Mouse (Mus musculus): ENCODE data around the gene Kcnip1. TPM values are rescaled to one million over a fixed set of nuclear protein-coding genes. Genes with fewer than 3 reads are reported as not detected.

Gene Kcnip1
- polyA plus RNA-seq (2015; fragmentation: Nextera tagmentation; extraction: Ambion mirVana), result 0.16 and 0.51 TPM in 2 replicates

DNA sequence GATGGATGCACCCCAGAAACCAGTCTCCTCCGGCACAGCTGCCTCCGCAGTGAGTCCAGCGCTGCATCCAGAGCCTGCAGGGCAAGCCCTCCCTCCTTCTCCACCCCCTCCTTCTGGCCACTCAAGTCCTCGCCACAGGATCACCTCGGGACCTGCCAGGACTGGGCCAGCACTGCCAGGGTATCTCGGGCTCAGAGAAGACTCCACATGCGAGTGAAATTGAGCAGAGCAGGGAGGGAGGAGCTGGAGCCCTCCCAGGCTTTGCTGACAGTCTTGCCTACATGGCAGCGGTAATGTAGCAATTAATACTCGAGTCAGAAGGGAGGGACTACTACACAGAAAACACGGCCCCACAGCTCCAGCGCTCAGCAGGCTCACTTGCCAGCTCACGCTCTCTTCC, at the start of gene Kcnip1:
Kcnip1 (minus strand) TSS at position 215 of the 400 bp plus-strand sequence.
- H3K9ac ChIP-seq, result no peak within 1 kb of the TSS
- no peak within 1 kb of the TSS for H3K27ac ChIP-seq (replicated peaks)
- H3K4me3 ChIP-seq (replicated peaks), result no peak within 1 kb of the TSS
- 28% methylated on average over 12 of the region's 12 CpGs for WGBS (ENCODE audit: insufficient replicate concordance)
- H3K36me3 ChIP-seq (replicated peaks), result no peaks in the 10 kb centered on the region
- H3K9me3 ChIP-seq (replicated peaks), result no peaks in the 10 kb centered on the region
- ATAC-seq (ENCODE audit: insufficient read depth), result no peak
- H3K4me2 ChIP-seq, result no peak within 1 kb of the TSS
- 0 out of 2 replicates have a peak, but pooled peaks cover 7% of the 10 kb centered on the region for H3K4me1 ChIP-seq (replicated peaks)
- no peaks in the 10 kb centered on the region; the same call in none of the 2 replicates for H3K27me3 ChIP-seq

DNA sequence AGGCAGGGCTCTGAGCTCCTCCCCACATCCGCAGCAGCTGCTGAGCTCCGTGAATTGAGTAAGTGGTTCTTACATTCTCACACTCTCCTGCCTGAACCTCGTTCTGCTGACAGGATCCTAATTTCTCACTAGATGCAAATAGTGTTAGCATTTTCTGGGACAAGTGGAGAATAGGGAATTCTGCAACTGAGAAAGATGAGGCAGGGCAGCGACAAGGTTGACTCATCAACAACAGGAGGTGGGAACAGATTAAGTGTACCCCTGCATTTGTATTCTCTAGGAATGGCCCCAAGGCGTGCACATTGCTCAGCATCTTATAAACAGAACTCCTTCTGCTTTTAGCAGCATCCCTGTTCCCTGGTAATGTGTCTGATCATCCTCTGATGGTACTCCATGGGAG, 47.1 kb upstream of the Kcnip1 start:
- 75% methylated on average over 5 of the region's 5 CpGs for WGBS (ENCODE audit: insufficient replicate concordance)

DNA sequence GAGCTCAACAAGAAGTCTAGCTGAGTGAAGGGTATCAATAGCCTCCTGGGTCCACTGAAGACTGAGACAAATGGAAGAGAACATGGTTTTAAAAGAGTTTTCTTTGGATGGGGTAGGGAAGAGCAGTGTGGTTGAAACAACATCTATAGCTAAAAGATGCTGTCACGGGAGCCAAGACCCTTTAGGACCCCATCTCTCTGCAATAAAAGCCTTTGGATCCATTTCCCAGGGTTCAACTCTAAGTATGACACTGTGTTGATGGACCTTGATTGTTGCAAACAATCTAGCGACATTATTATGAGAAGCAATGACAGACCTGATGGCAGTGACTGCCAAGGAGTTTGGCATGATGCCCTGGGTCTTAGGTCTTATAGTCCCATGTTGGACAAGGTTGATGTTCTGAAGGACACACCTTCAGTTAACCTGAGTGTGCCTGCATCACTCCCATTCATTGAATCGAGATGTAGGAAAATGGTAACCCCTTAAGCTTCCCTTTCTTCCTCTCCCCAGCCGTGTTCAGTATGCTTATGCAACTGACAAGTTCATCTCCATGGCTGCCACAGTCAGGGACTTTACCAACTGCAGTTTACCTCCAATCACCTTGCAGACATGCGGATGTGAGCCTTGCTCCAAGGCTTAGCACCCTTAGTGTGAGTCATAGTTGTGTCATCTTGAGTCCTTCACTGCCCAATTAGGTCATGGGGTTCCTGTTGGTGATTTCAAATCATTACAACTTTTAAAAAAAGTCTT, 43.1 kb upstream of the Kcnip1 start:
- no peak for ATAC-seq (ENCODE audit: insufficient read depth)
- Histone ChIP-seq H3K9me3 (replicated peaks) (no peaks in the 10 kb centered on the region), H3K4me2 (no peak overlapping the region), H3K9ac (no peak overlapping the region), H3K4me3 (replicated peaks) (no peak overlapping the region), H3K27ac (replicated peaks) (no peak overlapping the region), H3K36me3 (replicated peaks) (no peaks in the 10 kb centered on the region), H3K27me3 (no peaks in the 10 kb centered on the region), H3K4me1 (replicated peaks) (peaks cover 12% of the 10 kb centered on the region; the same call in 1 of the 2 replicates)
- 64% methylated on average over 5 of the region's 5 CpGs for WGBS (ENCODE audit: insufficient replicate concordance)

More for the DNA sequence above, 47.1 kb upstream of the Kcnip1 start:
- Histone ChIP-seq H3K36me3 (replicated peaks) (no peaks in the 10 kb centered on the region), H3K4me2 (no peak overlapping the region), H3K4me1 (replicated peaks) (no peaks in the 10 kb centered on the region), H3K4me3 (replicated peaks) (no peak overlapping the region), H3K9ac (no peak overlapping the region), H3K27me3 (no peaks in the 10 kb centered on the region), H3K27ac (replicated peaks) (no peak overlapping the region), H3K9me3 (replicated peaks) (no peaks in the 10 kb centered on the region)
- no peak for ATAC-seq (ENCODE audit: insufficient read depth)

DNA sequence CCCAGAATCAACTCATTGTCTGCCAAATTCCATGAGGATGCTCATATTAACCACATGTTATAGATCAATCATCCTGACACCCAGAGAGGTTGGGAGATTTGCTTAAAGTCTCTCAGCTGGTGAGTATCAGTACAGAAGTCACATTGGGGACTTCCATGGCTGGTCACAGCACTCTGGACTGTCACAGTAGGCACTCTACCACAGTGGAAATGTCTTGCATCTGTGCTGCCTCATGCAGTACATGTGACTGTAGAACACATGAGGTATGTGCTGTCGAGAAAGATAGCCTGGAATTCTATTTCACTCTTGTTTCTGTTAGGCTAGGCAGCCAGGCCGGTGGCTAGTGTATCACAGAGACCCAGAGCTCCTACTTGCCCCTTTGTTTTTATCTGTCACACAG, 41.8 kb upstream of the Kcnip1 start:
- no peaks in the 10 kb centered on the region for H3K27me3 ChIP-seq
- H3K36me3 ChIP-seq (replicated peaks), result no peaks in the 10 kb centered on the region
- ATAC-seq (ENCODE audit: insufficient read depth), result no peak
- 47% methylated on average over 2 of the region's 2 CpGs for WGBS (ENCODE audit: insufficient replicate concordance)
- H3K4me2 ChIP-seq, result no peak overlapping the region
- H3K4me1 ChIP-seq (replicated peaks), result peaks cover 13% of the 10 kb centered on the region; the same call in 1 of the 2 replicates
- no peak overlapping the region for H3K4me3 ChIP-seq (replicated peaks)
- H3K9me3 ChIP-seq (replicated peaks), result no peaks in the 10 kb centered on the region
- no peak overlapping the region for H3K9ac ChIP-seq
- no peak overlapping the region for H3K27ac ChIP-seq (replicated peaks)

DNA sequence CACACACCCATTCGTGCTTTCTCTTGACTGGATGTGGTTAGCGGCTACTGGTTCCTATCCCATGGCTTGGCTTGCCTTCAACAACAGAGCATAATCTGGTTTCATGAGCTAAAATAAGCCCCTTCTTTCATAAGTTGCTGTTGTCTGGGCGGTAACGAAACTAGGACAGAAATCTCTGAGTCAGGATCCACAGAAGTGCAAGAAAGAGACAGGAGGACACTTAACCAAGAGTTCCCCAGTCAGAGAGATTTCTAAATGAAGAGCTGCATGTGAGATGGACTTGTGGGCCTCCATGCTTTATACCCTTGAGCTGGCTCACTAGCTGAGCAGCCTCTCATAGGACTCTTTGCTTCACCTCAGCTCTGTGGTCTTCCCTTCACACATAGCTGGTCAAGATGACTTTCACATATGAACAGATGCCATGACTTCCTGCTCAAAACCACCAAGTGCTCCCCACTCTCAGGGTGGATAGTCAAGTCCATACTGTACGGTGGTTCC, 41.1 kb upstream of the Kcnip1 start:
- H3K4me1 ChIP-seq (replicated peaks), result peaks cover 13% of the 10 kb centered on the region; the same call in 1 of the 2 replicates
- 57% methylated on average over 5 of the region's 5 CpGs for WGBS (ENCODE audit: insufficient replicate concordance)
- no peak overlapping the region for H3K4me3 ChIP-seq (replicated peaks)
- H3K27ac ChIP-seq (replicated peaks), result no peak overlapping the region
- H3K9me3 ChIP-seq (replicated peaks), result no peaks in the 10 kb centered on the region
- H3K4me2 ChIP-seq, result no peak overlapping the region
- H3K36me3 ChIP-seq (replicated peaks), result no peaks in the 10 kb centered on the region
- no peaks in the 10 kb centered on the region for H3K27me3 ChIP-seq
- H3K9ac ChIP-seq, result no peak overlapping the region
- no peak for ATAC-seq (ENCODE audit: insufficient read depth)

DNA sequence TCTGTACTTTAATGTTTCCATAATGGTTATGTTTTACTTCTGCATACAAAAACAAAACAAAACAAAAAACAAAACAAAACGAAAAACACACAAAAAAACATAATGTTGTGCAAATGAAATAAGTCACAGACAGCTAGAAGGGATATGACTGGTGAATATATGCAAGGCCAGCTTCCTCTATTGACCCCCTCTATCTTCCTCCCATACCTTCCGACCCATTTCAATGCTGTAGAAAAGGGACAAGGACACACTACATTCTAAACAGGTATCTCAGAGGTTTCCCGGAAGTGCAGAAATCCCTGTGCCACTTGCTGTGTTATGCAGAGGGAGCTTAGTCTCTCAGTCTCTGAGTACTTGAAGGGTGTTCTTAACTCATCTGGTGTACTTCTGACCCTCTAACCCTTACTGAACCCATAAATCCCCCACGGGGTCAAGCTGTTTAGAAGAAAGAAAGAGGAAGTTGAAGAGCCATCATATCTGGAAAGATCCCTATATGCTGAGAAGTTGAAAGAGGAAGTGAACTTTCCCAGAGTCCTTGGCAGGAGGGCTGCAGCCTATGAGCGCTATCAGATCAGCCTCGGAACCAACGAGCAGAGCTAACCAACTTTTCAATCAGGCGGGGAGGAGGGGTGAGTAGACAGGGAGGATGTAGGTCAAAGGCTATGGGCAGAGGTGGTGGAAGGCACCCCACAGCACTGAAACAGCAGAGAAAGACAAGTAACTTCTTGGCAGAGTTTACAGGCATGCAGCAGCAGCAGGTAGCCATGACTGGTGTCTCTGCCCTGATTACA, 38.3 kb upstream of the Kcnip1 start:
- Histone ChIP-seq H3K4me3 (replicated peaks) (no peak overlapping the region), H3K4me2 (peak overlapping the region; percentile 44), H3K9me3 (replicated peaks) (no peaks in the 10 kb centered on the region), H3K4me1 (replicated peaks) (peaks cover 13% of the 10 kb centered on the region; the same call in 1 of the 2 replicates), H3K27ac (replicated peaks) (no peak overlapping the region), H3K9ac (no peak overlapping the region), H3K36me3 (replicated peaks) (no peaks in the 10 kb centered on the region), H3K27me3 (no peaks in the 10 kb centered on the region)
- 13% methylated on average over 8 of the region's 8 CpGs for WGBS (ENCODE audit: insufficient replicate concordance)
- peak; percentile 66 for ATAC-seq (ENCODE audit: insufficient read depth)

DNA sequence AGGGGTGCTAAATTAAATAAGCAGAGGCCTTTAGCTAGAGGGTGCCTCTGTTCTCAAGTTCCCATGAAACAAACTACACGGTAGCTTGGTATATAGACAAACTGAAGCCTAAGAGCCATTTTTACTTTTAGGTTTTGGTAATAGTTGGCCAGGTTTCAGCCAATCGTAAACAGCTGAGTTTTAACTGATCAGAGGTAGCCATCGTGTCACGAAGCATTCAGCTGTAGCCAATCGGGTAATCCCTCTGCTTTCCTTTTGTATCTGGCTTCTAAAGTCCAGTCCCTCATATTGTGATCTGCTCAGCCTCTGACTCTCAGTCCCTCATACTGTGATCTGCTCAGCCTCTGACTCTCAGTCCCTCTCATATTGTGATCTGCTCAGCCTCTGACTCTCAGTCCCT, 36.7 kb upstream of the Kcnip1 start:
- H3K4me1 ChIP-seq (replicated peaks), result peaks cover 13% of the 10 kb centered on the region; the same call in 1 of the 2 replicates
- H3K4me2 ChIP-seq, result no peak overlapping the region
- H3K9me3 ChIP-seq (replicated peaks), result no peaks in the 10 kb centered on the region
- H3K4me3 ChIP-seq (replicated peaks), result no peak overlapping the region
- WGBS (ENCODE audit: insufficient replicate concordance), result 57% methylated on average over 5 of the region's 5 CpGs
- ATAC-seq (ENCODE audit: insufficient read depth), result no peak
- no peak overlapping the region for H3K9ac ChIP-seq
- no peaks in the 10 kb centered on the region for H3K27me3 ChIP-seq
- H3K27ac ChIP-seq (replicated peaks), result no peak overlapping the region
- no peaks in the 10 kb centered on the region for H3K36me3 ChIP-seq (replicated peaks)

DNA sequence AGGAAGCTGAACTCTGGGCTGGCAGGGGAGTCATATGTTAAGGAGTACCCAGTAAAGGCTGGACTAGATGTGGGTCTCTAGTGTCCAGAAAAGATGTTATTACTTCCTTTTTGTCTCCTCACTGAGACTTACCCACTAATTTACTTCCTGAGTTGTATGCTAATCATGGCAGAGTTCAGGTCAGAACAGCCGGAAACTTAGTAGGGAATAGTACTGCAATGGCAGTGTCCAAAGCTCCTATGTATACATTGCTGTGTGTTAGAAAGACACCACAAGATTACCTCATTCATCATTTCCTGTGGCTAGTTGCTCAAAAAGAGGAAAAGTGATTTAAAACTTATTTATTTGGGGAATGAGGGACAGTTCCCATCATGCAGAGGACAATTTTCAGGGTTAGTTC, 32.1 kb upstream of the Kcnip1 start:
- Histone ChIP-seq H3K4me2 (no peak overlapping the region), H3K4me1 (replicated peaks) (no peaks in the 10 kb centered on the region), H3K27ac (replicated peaks) (no peak overlapping the region), H3K9ac (no peak overlapping the region), H3K4me3 (replicated peaks) (no peak overlapping the region), H3K9me3 (replicated peaks) (no peaks in the 10 kb centered on the region), H3K27me3 (no peaks in the 10 kb centered on the region), H3K36me3 (replicated peaks) (no peaks in the 10 kb centered on the region)
- ATAC-seq (ENCODE audit: insufficient read depth), result no peak
- 64% methylated on average over 1 of the region's 1 CpGs for WGBS (ENCODE audit: insufficient replicate concordance)

DNA sequence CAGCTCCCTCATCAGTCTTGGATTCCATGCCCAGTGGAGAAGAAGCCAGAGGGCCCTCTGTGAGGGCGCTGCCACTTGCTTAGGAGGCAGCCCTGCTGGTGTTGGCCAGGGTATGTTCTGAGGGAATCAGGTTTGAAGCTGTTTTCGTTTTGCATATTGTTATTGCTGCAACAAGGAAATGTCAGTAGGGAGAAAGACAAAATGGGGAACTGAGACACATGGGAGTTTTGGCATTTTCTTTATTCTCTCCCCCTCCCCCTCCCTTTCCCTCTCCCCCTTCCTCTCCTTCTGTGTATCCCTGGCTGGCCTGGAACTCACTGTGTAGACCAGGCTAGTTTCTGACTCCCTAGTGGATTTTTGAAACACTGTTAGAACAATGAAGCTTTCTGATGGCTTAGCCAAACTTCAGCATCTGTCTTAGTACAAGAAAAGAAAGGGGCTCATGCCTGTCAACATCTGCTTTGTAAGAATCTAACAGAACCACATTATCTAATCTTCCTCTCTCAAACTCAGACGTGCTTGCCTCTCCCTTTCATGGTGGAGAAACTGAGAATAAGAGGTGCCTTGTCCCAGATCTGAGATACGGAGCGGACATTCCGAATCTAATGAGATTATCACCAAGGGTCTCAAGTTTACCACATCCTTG, 19.2 kb upstream of the Kcnip1 start:
- Histone ChIP-seq H3K9ac (no peak overlapping the region), H3K4me2 (no peak overlapping the region), H3K4me3 (replicated peaks) (no peak overlapping the region), H3K27ac (replicated peaks) (no peak overlapping the region), H3K27me3 (no peaks in the 10 kb centered on the region), H3K4me1 (replicated peaks) (peaks cover 14% of the 10 kb centered on the region), H3K9me3 (replicated peaks) (no peaks in the 10 kb centered on the region), H3K36me3 (replicated peaks) (no peaks in the 10 kb centered on the region)
- WGBS (ENCODE audit: insufficient replicate concordance), result 44% methylated on average over 6 of the region's 6 CpGs
- ATAC-seq (ENCODE audit: insufficient read depth), result no peak

DNA sequence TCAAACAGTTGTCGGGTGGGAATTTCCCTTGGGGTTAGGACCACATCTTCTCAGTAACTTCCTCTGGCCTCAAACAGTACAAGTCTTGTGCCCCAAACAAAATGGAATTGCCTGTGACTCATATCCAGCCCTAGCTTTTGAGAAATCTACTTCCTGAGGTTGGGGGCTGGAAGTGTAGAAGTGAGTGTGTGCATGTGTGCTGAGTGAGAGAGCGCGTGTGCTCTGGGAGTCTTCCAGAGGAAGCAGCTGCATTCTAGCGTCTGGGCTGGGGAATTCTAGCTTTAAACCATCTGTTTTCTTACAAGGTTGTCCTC, 17.9 kb upstream of the Kcnip1 start:
- 48% methylated on average over 4 of the region's 4 CpGs for WGBS (ENCODE audit: insufficient replicate concordance)

More for the DNA sequence above, 17.9 kb upstream of the Kcnip1 start:
- H3K4me1 ChIP-seq (replicated peaks), result peaks cover 14% of the 10 kb centered on the region
- no peaks in the 10 kb centered on the region for H3K9me3 ChIP-seq (replicated peaks)
- peak overlapping the region; percentile 42; the same call in 1 of the 2 replicates for H3K27ac ChIP-seq (replicated peaks)
- H3K36me3 ChIP-seq (replicated peaks), result no peaks in the 10 kb centered on the region
- no peak overlapping the region for H3K4me2 ChIP-seq
- H3K4me3 ChIP-seq (replicated peaks), result no peak overlapping the region
- no peaks in the 10 kb centered on the region for H3K27me3 ChIP-seq
- 0 out of 2 replicates have a peak, but pooled peaks have one; percentile 14 for ATAC-seq (ENCODE audit: insufficient read depth)
- no peak overlapping the region for H3K9ac ChIP-seq

Measured in liver, embryonic 15.5 days (tissue).